Mouse (Mus musculus): ENCODE data around the gene Agpat3. TPM values are rescaled to one million over a fixed set of nuclear protein-coding genes. Genes with fewer than 3 reads are reported as not detected.

The Agpat3 gene
- polyA plus RNA-seq, 1 experiment from 2014 or later = 46.1 TPM

- peaks cover 18% of the 10 kb centered on the region for H3K4me1 ChIP-seq (replicated peaks)
- no peak overlapping the region for H3K9ac ChIP-seq
- WGBS = 38% methylated on average over 7 of the region's 7 CpGs
- H3K36me3 ChIP-seq = peaks cover 21% of the 10 kb centered on the region
- H3K27ac ChIP-seq (ENCODE audit: poor library complexity, severe bottlenecking) = peak overlapping the region; percentile 12; the same call in 1 of the 2 replicates
- ATAC-seq (ENCODE audit: insufficient number of reproducible peaks, low FRiP score) = no peak
- no peaks in the 10 kb centered on the region for H3K27me3 ChIP-seq (replicated peaks)
- no peak overlapping the region for H3K4me3 ChIP-seq
- H3K9me3 ChIP-seq (replicated peaks) = no peaks in the 10 kb centered on the region
- H3K4me2 ChIP-seq = no peak overlapping the region
Observed at GRCm38 (mm10) chr10:78323214-78323880, 28.9 kb downstream of the Agpat3 start.

GRCm38 (mm10) chr10:78322806-78323205 lies 29.5 kb downstream of the Agpat3 start:
- Histone ChIP-seq H3K27me3 (replicated peaks) (no peaks in the 10 kb centered on the region), H3K27ac (ENCODE audit: poor library complexity, severe bottlenecking) (no peak overlapping the region), H3K4me3 (no peak overlapping the region), H3K36me3 (peaks cover 16% of the 10 kb centered on the region), H3K4me1 (replicated peaks) (peaks cover 19% of the 10 kb centered on the region), H3K9ac (no peak overlapping the region), H3K4me2 (no peak overlapping the region), H3K9me3 (replicated peaks) (no peaks in the 10 kb centered on the region)
- WGBS = no CpG with 5 or more reads among the region's 1 CpGs
- no peak for ATAC-seq (ENCODE audit: insufficient number of reproducible peaks, low FRiP score)

GRCm38 (mm10) chr10:78321133-78321757 lies 31.0 kb downstream of the Agpat3 start:
- Histone ChIP-seq H3K27ac (ENCODE audit: poor library complexity, severe bottlenecking) (no peak overlapping the region), H3K4me3 (no peak overlapping the region), H3K4me1 (replicated peaks) (peaks cover 30% of the 10 kb centered on the region), H3K9ac (no peak overlapping the region), H3K27me3 (replicated peaks) (no peaks in the 10 kb centered on the region), H3K9me3 (replicated peaks) (no peaks in the 10 kb centered on the region), H3K36me3 (peaks cover 8% of the 10 kb centered on the region; the same call in 1 of the 2 replicates), H3K4me2 (no peak overlapping the region)
- 66% methylated on average over 3 of the region's 3 CpGs for WGBS
- ATAC-seq (ENCODE audit: insufficient number of reproducible peaks, low FRiP score) = no peak

GRCm38 (mm10) chr10:78320526-78320925 lies 31.8 kb downstream of the Agpat3 start:
- no peak overlapping the region for H3K4me3 ChIP-seq

GRCm38 (mm10) chr10:78319940-78320339 lies 32.3 kb downstream of the Agpat3 start:
- Histone ChIP-seq H3K4me3 (no peak overlapping the region), H3K27ac (ENCODE audit: poor library complexity, severe bottlenecking) (no peak overlapping the region), H3K9me3 (replicated peaks) (no peaks in the 10 kb centered on the region), H3K4me1 (replicated peaks) (peaks cover 41% of the 10 kb centered on the region), H3K9ac (no peak overlapping the region), H3K36me3 (peaks cover 3% of the 10 kb centered on the region; the same call in 1 of the 2 replicates), H3K4me2 (no peak overlapping the region), H3K27me3 (replicated peaks) (no peaks in the 10 kb centered on the region)
- no peak for ATAC-seq (ENCODE audit: insufficient number of reproducible peaks, low FRiP score)
- WGBS = 79% methylated on average over 9 of the region's 9 CpGs

More at GRCm38 (mm10) chr10:78320526-78320925, 31.8 kb downstream of the Agpat3 start:
- no peaks in the 10 kb centered on the region for H3K27me3 ChIP-seq (replicated peaks)
- ATAC-seq (ENCODE audit: insufficient number of reproducible peaks, low FRiP score) = no peak
- H3K9me3 ChIP-seq (replicated peaks) = no peaks in the 10 kb centered on the region
- H3K4me2 ChIP-seq = no peak overlapping the region
- no peak overlapping the region for H3K27ac ChIP-seq (ENCODE audit: poor library complexity, severe bottlenecking)
- WGBS = 91% methylated on average over 1 of the region's 1 CpGs
- H3K4me1 ChIP-seq (replicated peaks) = peaks cover 37% of the 10 kb centered on the region
- peaks cover 6% of the 10 kb centered on the region; the same call in 1 of the 2 replicates for H3K36me3 ChIP-seq
- H3K9ac ChIP-seq = no peak overlapping the region

GRCm38 (mm10) chr10:78317270-78317923 lies 34.9 kb downstream of the Agpat3 start:
- Histone ChIP-seq H3K4me2 (no peak overlapping the region), H3K4me3 (no peak overlapping the region), H3K36me3 (no peaks in the 10 kb centered on the region), H3K9ac (no peak overlapping the region), H3K27me3 (replicated peaks) (no peaks in the 10 kb centered on the region), H3K4me1 (replicated peaks) (peaks cover 28% of the 10 kb centered on the region), H3K9me3 (replicated peaks) (no peaks in the 10 kb centered on the region), H3K27ac (ENCODE audit: poor library complexity, severe bottlenecking) (no peak overlapping the region)
- no peak for ATAC-seq (ENCODE audit: insufficient number of reproducible peaks, low FRiP score)
- WGBS = 72% methylated on average over 11 of the region's 11 CpGs

GRCm38 (mm10) chr10:78316228-78317087 lies 35.8 kb downstream of the Agpat3 start:
- H3K27me3 ChIP-seq (replicated peaks) = no peaks in the 10 kb centered on the region
- WGBS = 66% methylated on average over 15 of the region's 15 CpGs
- peak overlapping the region; percentile 11; the same call in 1 of the 2 replicates for H3K27ac ChIP-seq (ENCODE audit: poor library complexity, severe bottlenecking)
- no peak overlapping the region for H3K4me2 ChIP-seq
- no peak overlapping the region for H3K4me3 ChIP-seq
- H3K9ac ChIP-seq = 0 out of 2 replicates have a peak overlapping the region, but pooled peaks have one; percentile 49
- no peaks in the 10 kb centered on the region for H3K36me3 ChIP-seq
- 0 out of 2 replicates have a peak, but pooled peaks have one; percentile 29 for ATAC-seq (ENCODE audit: insufficient number of reproducible peaks, low FRiP score)
- peaks cover 36% of the 10 kb centered on the region for H3K4me1 ChIP-seq (replicated peaks)
- no peaks in the 10 kb centered on the region for H3K9me3 ChIP-seq (replicated peaks)

GRCm38 (mm10) chr10:78315145-78315544 lies 37.1 kb downstream of the Agpat3 start:
- H3K4me1 ChIP-seq (replicated peaks) = peaks cover 36% of the 10 kb centered on the region
- H3K9ac ChIP-seq = no peak overlapping the region
- no peaks in the 10 kb centered on the region for H3K36me3 ChIP-seq
- no peak overlapping the region for H3K27ac ChIP-seq (ENCODE audit: poor library complexity, severe bottlenecking)
- WGBS = 26% methylated on average over 1 of the region's 1 CpGs
- H3K27me3 ChIP-seq (replicated peaks) = no peaks in the 10 kb centered on the region
- no peak overlapping the region for H3K4me2 ChIP-seq
- ATAC-seq (ENCODE audit: insufficient number of reproducible peaks, low FRiP score) = no peak
- no peaks in the 10 kb centered on the region for H3K9me3 ChIP-seq (replicated peaks)
- no peak overlapping the region for H3K4me3 ChIP-seq

- Histone ChIP-seq H3K27ac (ENCODE audit: poor library complexity, severe bottlenecking) (no peak overlapping the region), H3K9ac (no peak overlapping the region), H3K36me3 (no peaks in the 10 kb centered on the region), H3K4me3 (no peak overlapping the region), H3K4me2 (no peak overlapping the region), H3K27me3 (replicated peaks) (no peaks in the 10 kb centered on the region), H3K4me1 (replicated peaks) (peaks cover 38% of the 10 kb centered on the region), H3K9me3 (replicated peaks) (no peaks in the 10 kb centered on the region)
- peak; percentile 26; the same call in 1 of the 2 replicates for ATAC-seq (ENCODE audit: insufficient number of reproducible peaks, low FRiP score)
- WGBS = 71% methylated on average over 13 of the region's 13 CpGs
Observed at GRCm38 (mm10) chr10:78311886-78312635, 40.2 kb downstream of the Agpat3 start.

- no peaks in the 10 kb centered on the region for H3K36me3 ChIP-seq
- peaks cover 26% of the 10 kb centered on the region for H3K4me1 ChIP-seq (replicated peaks)
- 45% methylated on average over 5 of the region's 5 CpGs for WGBS
- H3K27me3 ChIP-seq (replicated peaks) = no peaks in the 10 kb centered on the region
- H3K9ac ChIP-seq = no peak overlapping the region
- no peak overlapping the region for H3K4me2 ChIP-seq
- no peak for ATAC-seq (ENCODE audit: insufficient number of reproducible peaks, low FRiP score)
- H3K27ac ChIP-seq (ENCODE audit: poor library complexity, severe bottlenecking) = no peak overlapping the region
- no peaks in the 10 kb centered on the region for H3K9me3 ChIP-seq (replicated peaks)
- no peak overlapping the region for H3K4me3 ChIP-seq
Observed at GRCm38 (mm10) chr10:78310747-78311267, 41.5 kb downstream of the Agpat3 start.
